Mouse (Mus musculus) neural tube, embryonic 14.5 days (tissue): ENCODE results near the gene Rasl12. TPM values are rescaled to one million over a fixed set of nuclear protein-coding genes. Genes with fewer than 3 reads are reported as not detected.
A peak's percentile ranks its signal among the peaks of the same experiment; 100 is the strongest.

ENCODE experiments used
- ATAC-seq: fragments of 200-750 bp; cut with Nextera tagmentation; 2 replicates; pipeline ENCODE4 v1.8.0; 2017; ENCODE audit warnings: low read depth, mild to moderate bottlenecking, moderate TSS enrichment, moderate library complexity
- H3K27ac ChIP-seq: fragments of 300-500 bp; sonication (generic); 2 replicates; pipeline ENCODE4 v1.5.1; 2014; ENCODE audit warnings: low read depth, mild to moderate bottlenecking, control low read depth, low read length, moderate library complexity, mixed read lengths
- H3K27me3 ChIP-seq: fragments of 300-500 bp; sonication (generic); 2 replicates; pipeline ENCODE4 v1.6.1; 2014; ENCODE audit warnings: low read length; ENCODE audit not compliant: control insufficient read depth, insufficient read depth
- H3K36me3 ChIP-seq: fragments of 300-500 bp; sonication (generic); 2 replicates; pipeline ENCODE4 v1.6.1; 2014; ENCODE audit warnings: low read length, mixed read lengths; ENCODE audit not compliant: control insufficient read depth, insufficient read depth
- H3K4me1 ChIP-seq: fragments of 300-500 bp; sonication (generic); 2 replicates; pipeline ENCODE4 v1.6.1; 2014; ENCODE audit warnings: low read length; ENCODE audit not compliant: control insufficient read depth, insufficient read depth
- H3K4me2 ChIP-seq: fragments of 300-500 bp; sonication (generic); 2 replicates; pipeline ENCODE4 v1.6.1; 2014; ENCODE audit warnings: mild to moderate bottlenecking, low read depth, low read length, control low read depth
- H3K4me3 ChIP-seq: fragments of 300-500 bp; sonication (generic); 2 replicates; pipeline ENCODE4 v1.5.1; 2014; ENCODE audit warnings: low read depth, low read length, control low read depth, mixed read lengths
- H3K9ac ChIP-seq: fragments of 300-500 bp; sonication (generic); replicated peaks from 2 replicates; pipeline ENCODE4 v1.6.1; 2014; ENCODE audit warnings: low read depth, mild to moderate bottlenecking, control low read depth, low read length, mixed read lengths
- H3K9me3 ChIP-seq: fragments of 300-500 bp; sonication (generic); 2 replicates; pipeline ENCODE4 v1.6.1; 2016; ENCODE audit warnings: low read length; ENCODE audit not compliant: control insufficient read depth
- WGBS: fragments of 180-500 bp; shearing (Covaris S2); extraction: QIAGEN DNeasy Blood & Tissue Kit; methylation state at CpG from one replicate; pipeline ENCODE4 v1.1.7; 2014; 5-methylcytosine and 5-hydroxymethylcytosine counted together
- polyA plus RNA-seq: library from polyadenylated mRNA; unstranded; fragments of >200 nt; fragmentation: Nextera tagmentation; extraction: Ambion mirVana; gene quantifications from 2 replicates; pipeline ENCODE4 v1.2.1, GENCODE M21; 2014

Rasl12 gene
- polyA plus RNA-seq, 1 experiment from 2014 or later = 5.6 TPM

- no peaks in the 10 kb centered on the region for H3K36me3 ChIP-seq
- no peak overlapping the region for H3K9ac ChIP-seq
- no peaks in the 10 kb centered on the region for H3K27me3 ChIP-seq
- H3K27ac ChIP-seq = no peak overlapping the region
- WGBS = 82% methylated on average over 5 of the region's 5 CpGs
- no peaks in the 10 kb centered on the region for H3K9me3 ChIP-seq
- no peak for ATAC-seq
- H3K4me3 ChIP-seq = no peak overlapping the region
- H3K4me1 ChIP-seq = no peaks in the 10 kb centered on the region
- H3K4me2 ChIP-seq = no peak overlapping the region
Measured at GRCm38 (mm10) chr9:65407327-65407726, 9.0 kb downstream of the Rasl12 start.

GRCm38 (mm10) chr9:65407861-65408260, 9.6 kb downstream of the Rasl12 start:
- Histone ChIP-seq H3K36me3 (no peaks in the 10 kb centered on the region), H3K4me3 (no peak overlapping the region), H3K4me1 (no peaks in the 10 kb centered on the region), H3K27me3 (no peaks in the 10 kb centered on the region), H3K9ac (no peak overlapping the region), H3K4me2 (no peak overlapping the region), H3K27ac (no peak overlapping the region), H3K9me3 (no peaks in the 10 kb centered on the region)
- ATAC-seq = no peak
- WGBS = 75% methylated on average over 3 of the region's 3 CpGs

GRCm38 (mm10) chr9:65408871-65409295, 10.6 kb downstream of the Rasl12 start:
- no peak for ATAC-seq
- 70% methylated on average over 5 of the region's 5 CpGs for WGBS
- H3K27ac ChIP-seq = no peak overlapping the region

GRCm38 (mm10) chr9:65410378-65410777, 12.1 kb downstream of the Rasl12 start:
- H3K36me3 ChIP-seq = no peaks in the 10 kb centered on the region
- no peak overlapping the region for H3K9ac ChIP-seq
- no peaks in the 10 kb centered on the region for H3K27me3 ChIP-seq
- no peaks in the 10 kb centered on the region for H3K4me1 ChIP-seq
- H3K9me3 ChIP-seq = no peaks in the 10 kb centered on the region
- no peak for ATAC-seq
- H3K27ac ChIP-seq = no peak overlapping the region
- WGBS = 94% methylated on average over 8 of the region's 8 CpGs
- H3K4me3 ChIP-seq = no peak overlapping the region
- no peak overlapping the region for H3K4me2 ChIP-seq

More at GRCm38 (mm10) chr9:65408871-65409295, 10.6 kb downstream of the Rasl12 start:
- H3K4me2 ChIP-seq = no peak overlapping the region
- H3K4me1 ChIP-seq = no peaks in the 10 kb centered on the region
- no peaks in the 10 kb centered on the region for H3K9me3 ChIP-seq
- no peak overlapping the region for H3K4me3 ChIP-seq
- no peaks in the 10 kb centered on the region for H3K36me3 ChIP-seq
- H3K27me3 ChIP-seq = no peaks in the 10 kb centered on the region
- H3K9ac ChIP-seq = no peak overlapping the region

- H3K4me1 ChIP-seq = no peaks in the 10 kb centered on the region
- H3K36me3 ChIP-seq = no peaks in the 10 kb centered on the region
- no peak for ATAC-seq
- no peaks in the 10 kb centered on the region for H3K27me3 ChIP-seq
- H3K9ac ChIP-seq = no peak overlapping the region
- no peaks in the 10 kb centered on the region for H3K9me3 ChIP-seq
- 81% methylated on average over 3 of the region's 3 CpGs for WGBS
- H3K4me3 ChIP-seq = no peak overlapping the region
- H3K27ac ChIP-seq = no peak overlapping the region
- H3K4me2 ChIP-seq = no peak overlapping the region
Measured at GRCm38 (mm10) chr9:65411326-65411725, 13.0 kb downstream of the Rasl12 start.

GRCm38 (mm10) chr9:65417738-65418137, 19.4 kb downstream of the Rasl12 start:
- no peaks in the 10 kb centered on the region for H3K9me3 ChIP-seq
- H3K9ac ChIP-seq = no peak overlapping the region
- ATAC-seq = no peak
- no peaks in the 10 kb centered on the region for H3K27me3 ChIP-seq
- no peak overlapping the region for H3K4me2 ChIP-seq
- H3K4me1 ChIP-seq = no peaks in the 10 kb centered on the region
- 34% methylated on average over 3 of the region's 3 CpGs for WGBS
- H3K36me3 ChIP-seq = no peaks in the 10 kb centered on the region
- no peak overlapping the region for H3K4me3 ChIP-seq
- H3K27ac ChIP-seq = no peak overlapping the region

GRCm38 (mm10) chr9:65419633-65420032, 21.3 kb downstream of the Rasl12 start:
- Histone ChIP-seq H3K36me3 (no peaks in the 10 kb centered on the region), H3K9me3 (no peaks in the 10 kb centered on the region), H3K27me3 (no peaks in the 10 kb centered on the region), H3K4me1 (no peaks in the 10 kb centered on the region), H3K27ac (no peak overlapping the region), H3K4me2 (no peak overlapping the region), H3K4me3 (no peak overlapping the region), H3K9ac (no peak overlapping the region)
- ATAC-seq = no peak
- 84% methylated on average over 3 of the region's 3 CpGs for whole genome bisulfite sequencing

GRCm38 (mm10) chr9:65422760-65423501, 24.6 kb downstream of the Rasl12 start, which contains the start of gene Slc51b:
Gene Slc51b (minus strand): TSS chr9:65422955.
- ATAC-seq = no peak
- H3K4me3 ChIP-seq = no peak within 1 kb of the TSS
- no peaks in the 10 kb centered on the region for H3K27me3 ChIP-seq
- 0 out of 2 replicates have a peak within 1 kb of the TSS, but pooled peaks have one; percentile 8 for H3K9ac ChIP-seq
- H3K4me2 ChIP-seq = no peak within 1 kb of the TSS
- H3K27ac ChIP-seq = no peak within 1 kb of the TSS
- no peaks in the 10 kb centered on the region for H3K9me3 ChIP-seq
- no peaks in the 10 kb centered on the region for H3K4me1 ChIP-seq
- H3K36me3 ChIP-seq = no peaks in the 10 kb centered on the region
- 81% methylated on average over 11 of the region's 11 CpGs for WGBS

GRCm38 (mm10) chr9:65424393-65424792, 26.1 kb downstream of the Rasl12 start:
- ATAC-seq = no peak
- no peak overlapping the region for H3K27ac ChIP-seq
- WGBS = 43% methylated on average over 3 of the region's 3 CpGs

More at GRCm38 (mm10) chr9:65424393-65424792, 26.1 kb downstream of the Rasl12 start:
- H3K4me1 ChIP-seq = no peaks in the 10 kb centered on the region
- no peak overlapping the region for H3K4me2 ChIP-seq
- H3K9me3 ChIP-seq = no peaks in the 10 kb centered on the region
- no peak overlapping the region for H3K9ac ChIP-seq
- no peaks in the 10 kb centered on the region for H3K36me3 ChIP-seq
- H3K4me3 ChIP-seq = no peak overlapping the region
- no peaks in the 10 kb centered on the region for H3K27me3 ChIP-seq
